ENCODE assay signal across 10 mouse cellular contexts in genomic region chr10:127603437-127604371, GRCm38 (mm10). TPM values are rescaled to one million over a fixed set of nuclear protein-coding genes. Genes with fewer than 3 reads are reported as not detected.
DNase-seq lines count a peak whose midpoint lies in the region; ATAC-seq and TF ChIP-seq lines count a peak whose summit lies in the region.
"Had no signal": no experiment of that assay in that cellular context is flagged by ENCODE, and none has a peak within 500 bp of the region (broad histone marks: within the 10 kb centered on the region; RNA-seq: fewer than 3 reads in every experiment).

No protein-coding gene starts in this region.

- no peak overlapping the region for H3K9ac ChIP-seq in heart, adult 2 months (ENCODE audit: low read depth, low read length)
- H3K9ac ChIP-seq in liver, embryonic 12.5 days: no peak overlapping the region
- H3K9ac ChIP-seq in stomach, embryonic 16.5 days (ENCODE audit: low read length): peak overlapping the region; percentile 46

- no peak for TF ChIP-seq POLR2A in heart, adult 2 months (IDR thresholded peaks at IDR 0.05; ENCODE audit: insufficient read depth, low read depth, low read length)

- H3K4me3 ChIP-seq in heart, embryonic 10.5 days: no peak overlapping the region
- H3K4me3 ChIP-seq in heart, adult 2 months: no peak overlapping the region
- no peak overlapping the region for H3K4me3 ChIP-seq in liver, embryonic 12.5 days
- no peak overlapping the region for H3K4me3 ChIP-seq in stomach, embryonic 16.5 days (replicated peaks; ENCODE audit: low read length)

- H3K4me2 ChIP-seq in liver, embryonic 12.5 days: 0 out of 2 replicates have a peak overlapping the region, but pooled peaks have one; percentile 12
- H3K4me2 ChIP-seq in stomach, embryonic 16.5 days (ENCODE audit: low read depth, low read length): no peak overlapping the region; the same call in 1 of the 2 replicates

- no peaks in the 10 kb centered on the region for H3K9me3 ChIP-seq in heart, embryonic 10.5 days
- no peaks in the 10 kb centered on the region for H3K9me3 ChIP-seq in liver, embryonic 12.5 days (replicated peaks)
- no peaks in the 10 kb centered on the region for H3K9me3 ChIP-seq in stomach, embryonic 16.5 days (replicated peaks; ENCODE audit: control insufficient read depth, low read length)

- no peaks in the 10 kb centered on the region for H3K79me2 ChIP-seq in heart, adult 2 months (replicated peaks; ENCODE audit: control insufficient read depth, insufficient read depth, low read length)

- no peak for TF ChIP-seq CTCF in heart, adult 2 months (IDR thresholded peaks at IDR 0.05)

- peak overlapping the region; percentile 63 for H3K27ac ChIP-seq in heart, embryonic 10.5 days
- no peak overlapping the region; the same call in none of the 2 replicates for H3K27ac ChIP-seq in heart, adult 2 months
- peak overlapping the region; percentile 54 for H3K27ac ChIP-seq in liver, embryonic 12.5 days
- peak overlapping the region; percentile 89 for H3K27ac ChIP-seq in stomach, embryonic 16.5 days (ENCODE audit: low read length)

- H3K4me1 ChIP-seq in heart, embryonic 10.5 days: peaks cover 51% of the 10 kb centered on the region
- H3K4me1 ChIP-seq in heart, adult 2 months (ENCODE audit: control insufficient read depth, insufficient read depth, low read length): peaks cover 18% of the 10 kb centered on the region
- peaks cover 44% of the 10 kb centered on the region for H3K4me1 ChIP-seq in liver, embryonic 12.5 days
- H3K4me1 ChIP-seq in stomach, embryonic 16.5 days (ENCODE audit: control insufficient read depth, insufficient read depth, low read length): peaks cover 58% of the 10 kb centered on the region

- ATAC-seq in liver, embryonic 12.5 days: no peak
- ATAC-seq in stomach, embryonic 16.5 days (ENCODE audit: insufficient read depth, low FRiP score): peak; percentile 77

- no peak for DNase-seq in heart, embryonic 10.5 days (ENCODE audit: low spot score)
- DNase-seq in heart, adult 2 months: no peak
- DNase-seq in spleen, postnatal 36 days (ENCODE audit: low spot score in 2 of 2): peak; percentile 44 to 49
- no peak for DNase-seq in spleen, adult 12 weeks (ENCODE audit: low spot score)
- no peak for DNase-seq in adrenal gland, postnatal 36 days
- no peak for DNase-seq in adrenal gland, adult 8-10 months
- DNase-seq: cerebellum, adult 11 months; thymus, adult 18-20 months had no signal

- intact Hi-C loops in heart, adult 2 months (cut with DNase I): no loop called here

- 56% methylated on average over 13 of the region's 13 CpGs for WGBS in heart, embryonic 10.5 days
- 63% methylated on average over 13 of the region's 13 CpGs for WGBS in heart, adult 2 months
- WGBS in liver, embryonic 12.5 days (ENCODE audit: insufficient replicate concordance): 29% methylated on average over 13 of the region's 13 CpGs
- WGBS in stomach, embryonic 16.5 days: 40% methylated on average over 13 of the region's 13 CpGs

- no peak for TF ChIP-seq EP300 in heart, adult 2 months (IDR thresholded peaks at IDR 0.05; ENCODE audit: insufficient read depth, low read depth, low read length)

- H3K27me3 ChIP-seq in heart, embryonic 10.5 days (ENCODE audit: insufficient read depth, poor library complexity, severe bottlenecking): no peaks in the 10 kb centered on the region
- H3K27me3 ChIP-seq in heart, adult 2 months (ENCODE audit: control insufficient read depth, insufficient read depth, low read length): no peaks in the 10 kb centered on the region
- H3K27me3 ChIP-seq in liver, embryonic 12.5 days (replicated peaks): peaks cover 30% of the 10 kb centered on the region
- no peaks in the 10 kb centered on the region for H3K27me3 ChIP-seq in stomach, embryonic 16.5 days (ENCODE audit: control insufficient read depth, insufficient read depth, low read length)

- peaks cover 62% of the 10 kb centered on the region for H3K36me3 ChIP-seq in heart, embryonic 10.5 days
- H3K36me3 ChIP-seq in heart, adult 2 months (ENCODE audit: control insufficient read depth, insufficient read depth, low read length): no peaks in the 10 kb centered on the region
- peaks cover 21% of the 10 kb centered on the region for H3K36me3 ChIP-seq in liver, embryonic 12.5 days
- peaks cover 21% of the 10 kb centered on the region for H3K36me3 ChIP-seq in stomach, embryonic 16.5 days (ENCODE audit: control insufficient read depth, insufficient read depth, low read length)

RNA-seq across cellular contexts. Expression of gene Lrp1, which starts 17.2 kb away (rescaled TPM):
- 37.4 and 51.8 TPM in 2 replicates for polyA plus RNA-seq in heart, embryonic 10.5 days (2016; fragmentation: Nextera tagmentation; extraction: Ambion mirVana)
- total RNA-seq in heart, adult 2 months (2021): 10 to 100 TPM; 74.0 to 79.5 TPM
- 74.1 and 83.7 TPM in 2 replicates for polyA plus RNA-seq in heart, adult 2 months (2012; rRNA removed)
- 22.8 and 26.5 TPM in 2 replicates for polyA plus RNA-seq in liver, embryonic 12.5 days (2016; fragmentation: Nextera tagmentation; extraction: Ambion mirVana)
- 95.6 and 102 TPM in 2 replicates for polyA plus RNA-seq in stomach, embryonic 16.5 days (2015; fragmentation: Nextera tagmentation; extraction: Ambion mirVana)
- 100 to 1,000 TPM; 192 to 251 TPM for total RNA-seq in adrenal gland, postnatal 36 days (2021)
- total RNA-seq in adrenal gland, adult 8-10 months (2022): 100 to 1,000 TPM; 212 to 271 (median 242) TPM

RNA-seq across cellular contexts. Expression of gene Stat6, which starts 39.1 kb away (rescaled TPM):
- polyA plus RNA-seq in heart, embryonic 10.5 days (2016; fragmentation: Nextera tagmentation; extraction: Ambion mirVana): 22.5 and 28.1 TPM in 2 replicates
- total RNA-seq in heart, adult 2 months (2021): 10 to 100 TPM; 43.7 to 43.9 TPM
- 49.5 and 61.7 TPM in 2 replicates for polyA plus RNA-seq in heart, adult 2 months (2012; rRNA removed)
- 19.2 and 19.4 TPM in 2 replicates for polyA plus RNA-seq in liver, embryonic 12.5 days (2016; fragmentation: Nextera tagmentation; extraction: Ambion mirVana)
- polyA plus RNA-seq in stomach, embryonic 16.5 days (2015; fragmentation: Nextera tagmentation; extraction: Ambion mirVana): 49.7 and 60.3 TPM in 2 replicates
- total RNA-seq in adrenal gland, postnatal 36 days (2021): 10 to 100 TPM; 93.2 to 99.8 TPM
- total RNA-seq in adrenal gland, adult 8-10 months (2022): 100 to 1,000 TPM in 3 of 4 experiments, 10 to 100 TPM in 1; 96.7 to 113 (median 107) TPM

Comparison
In these comparisons a context has a peak if more than half of its experiments do, and no peak if none do; other contexts are left out.
1. DNase-seq: peak in spleen, postnatal 36 days (2 of 2); none in heart, embryonic 10.5 days (single experiment), heart, adult 2 months (0 of 2), spleen, adult 12 weeks (single experiment), adrenal gland, postnatal 36 days (0 of 2) and adrenal gland, adult 8-10 months (single experiment).